Mouse (Mus musculus): ENCODE measurements around the gene Pitpnc1.

GRCm38 (mm10) chr11:107226013-107226412 lies 244.5 kb downstream of the Pitpnc1 start:
- TF ChIP-seq CTCF (IDR thresholded peaks at IDR 0.05; ENCODE audit: control insufficient read depth, insufficient read depth, insufficient read length) (no peak), MYOD1 (IDR thresholded peaks at IDR 0.05; ENCODE audit: control insufficient read depth, insufficient read length, low read depth) (no peak)

Measured in C2C12 (cell line).